Comparison of ENCODE assay signal across 13 mouse cellular contexts in the genomic region with DNA sequence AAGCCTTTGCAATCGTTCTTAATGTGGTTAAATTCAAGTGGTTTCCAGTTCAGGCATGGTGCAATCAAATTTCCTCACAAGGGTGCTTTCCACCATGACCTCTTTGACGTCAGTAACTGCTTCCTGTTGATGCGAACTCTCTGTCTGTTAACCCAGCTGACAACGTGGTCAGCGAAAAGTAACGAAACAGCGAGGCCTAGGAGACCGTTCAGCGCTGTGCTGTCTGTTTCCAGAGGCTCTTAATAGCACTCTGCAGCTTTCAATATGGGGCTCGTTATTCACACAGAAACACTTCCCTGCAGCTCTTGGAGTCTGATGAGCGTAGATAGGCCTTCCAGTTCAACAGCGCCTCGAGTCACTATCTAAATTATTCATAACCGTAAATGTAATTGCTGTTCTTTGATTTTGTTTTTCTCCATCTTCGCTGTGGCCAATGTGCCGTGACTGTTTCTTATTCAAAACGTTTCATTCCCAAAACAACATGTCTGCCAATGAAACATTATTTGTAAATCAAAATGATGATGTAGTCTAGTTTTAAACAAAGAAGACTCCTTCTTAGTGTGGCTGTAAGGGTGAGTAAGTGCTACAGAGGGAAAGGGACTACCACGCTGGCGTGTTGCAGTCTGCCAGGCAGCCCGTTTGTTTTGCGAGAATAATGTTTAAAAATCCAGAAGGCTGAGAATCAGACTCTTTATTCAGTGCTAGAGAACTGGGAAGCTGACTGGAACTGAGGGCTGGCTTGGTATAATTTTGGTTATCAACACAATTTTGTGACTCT.
DNase-seq lines count a peak whose midpoint lies in the region; ATAC-seq and TF ChIP-seq lines count a peak whose summit lies in the region.
"Had no signal": no experiment of that assay in that cellular context is flagged by ENCODE, and none has a peak within 500 bp of the region (broad histone marks: within the 10 kb centered on the region; RNA-seq: fewer than 3 reads in every experiment).

No protein-coding gene starts in this region.

- peaks cover 10% of the 10 kb centered on the region; the same call in 1 of the 2 replicates for H3K36me3 ChIP-seq in macrophage (ENCODE audit: inconsistent target)
- H3K36me3 ChIP-seq in small intestine, adult 2 months (ENCODE audit: control insufficient read depth, insufficient read depth, low read length) = no peaks in the 10 kb centered on the region
- no peaks in the 10 kb centered on the region for H3K36me3 ChIP-seq in kidney, embryonic 14.5 days (ENCODE audit: control insufficient read depth, insufficient read depth, low read length)
- H3K36me3 ChIP-seq: liver, embryonic 13.5 days; neural tube, embryonic 12.5 days had no signal

- no peaks in the 10 kb centered on the region for H3K9me3 ChIP-seq in kidney, embryonic 14.5 days (ENCODE audit: control insufficient read depth, low read length)
- H3K9me3 ChIP-seq: liver, embryonic 13.5 days; neural tube, embryonic 12.5 days had no signal

- no peak for ATAC-seq in kidney, embryonic 14.5 days (ENCODE audit: low FRiP score, low TSS enrichment)

- DNase-seq in spleen, postnatal 36 days (ENCODE audit: low spot score in 2 of 2) = peak; percentile 37 to 48
- no peak for DNase-seq in spleen, adult 18-20 months
- no peak for DNase-seq in retina, embryonic 14.5 days (ENCODE audit: low spot score)
- DNase-seq in gastrocnemius, postnatal 4 days (ENCODE audit: low spot score in 2 of 2) = no peak
- DNase-seq: heart, adult 2 months; kidney, adult 8-10 months; layer of hippocampus, postnatal 36 days; liver, embryonic 13.5 days had no signal

- H3K4me2 ChIP-seq in kidney, embryonic 14.5 days (replicated peaks; ENCODE audit: low read depth, low read length) = no peak overlapping the region
- H3K4me2 ChIP-seq: liver, embryonic 13.5 days; neural tube, embryonic 12.5 days had no signal

- WGBS in macrophage (ENCODE audit: missing documents) = 59% methylated on average over 21 of the region's 21 CpGs
- WGBS in small intestine, adult 2 months = 71% methylated on average over 21 of the region's 21 CpGs
- WGBS in kidney, embryonic 14.5 days = 72% methylated on average over 21 of the region's 21 CpGs

- no peaks in the 10 kb centered on the region; the same call in 1 of the 2 replicates for H3K79me2 ChIP-seq in macrophage (ENCODE audit: inconsistent target)

- no peak overlapping the region for H3K9ac ChIP-seq in kidney, embryonic 14.5 days (ENCODE audit: low read depth, low read length)
- H3K9ac ChIP-seq: liver, embryonic 13.5 days; neural tube, embryonic 12.5 days had no signal

- peaks cover 19% of the 10 kb centered on the region for H3K4me1 ChIP-seq in bone marrow macrophage, adult 2 months (ENCODE audit: control insufficient read depth, insufficient read depth, low read length)
- no peaks in the 10 kb centered on the region for H3K4me1 ChIP-seq in small intestine, adult 2 months (ENCODE audit: control insufficient read depth, insufficient read depth, insufficient read length, low read length)
- H3K4me1 ChIP-seq in kidney, embryonic 14.5 days (ENCODE audit: control insufficient read depth, insufficient read depth, low read length) = peaks cover 4% of the 10 kb centered on the region; the same call in 1 of the 2 replicates
- H3K4me1 ChIP-seq: liver, embryonic 13.5 days; neural tube, embryonic 12.5 days had no signal

- no peak overlapping the region for H3K4me3 ChIP-seq in bone marrow macrophage, adult 2 months (ENCODE audit: insufficient read depth, low read length)
- H3K4me3 ChIP-seq in macrophage (ENCODE audit: inconsistent target) = no peak overlapping the region
- H3K4me3 ChIP-seq in small intestine, adult 2 months (ENCODE audit: low read depth, low read length) = no peak overlapping the region
- no peak overlapping the region for H3K4me3 ChIP-seq in kidney, embryonic 14.5 days (ENCODE audit: low read length)
- H3K4me3 ChIP-seq: heart, adult 2 months; liver, embryonic 13.5 days; neural tube, embryonic 12.5 days had no signal

- TF ChIP-seq CTCF in bone marrow macrophage, adult 2 months (IDR thresholded peaks at IDR 0.05; ENCODE audit: low read depth, low read length) = no peak
- TF ChIP-seq CTCF in small intestine, adult 2 months (IDR thresholded peaks at IDR 0.05; ENCODE audit: extremely low read depth, insufficient read length, insufficient replicate concordance, low read depth, low read length) = no peak

- H3K27me3 ChIP-seq in small intestine, adult 2 months (ENCODE audit: control insufficient read depth, insufficient read depth, low read length) = no peaks in the 10 kb centered on the region
- no peaks in the 10 kb centered on the region for H3K27me3 ChIP-seq in kidney, embryonic 14.5 days (ENCODE audit: control insufficient read depth, insufficient read depth, low read length)
- H3K27me3 ChIP-seq: liver, embryonic 13.5 days had no signal

- peak overlapping the region; percentile 26 for H3K27ac ChIP-seq in bone marrow macrophage, adult 2 months (ENCODE audit: insufficient read depth, low read depth, low read length)
- 0 out of 2 replicates have a peak overlapping the region, but pooled peaks have one; percentile 1 for H3K27ac ChIP-seq in macrophage
- H3K27ac ChIP-seq in small intestine, adult 2 months (ENCODE audit: insufficient read depth, low read depth, low read length) = peak overlapping the region; percentile 44; the same call in 1 of the 2 replicates
- no peak overlapping the region for H3K27ac ChIP-seq in kidney, embryonic 14.5 days (ENCODE audit: low read depth, low read length)
- H3K27ac ChIP-seq: heart, adult 2 months; liver, embryonic 13.5 days; neural tube, embryonic 12.5 days had no signal

- no peak for TF ChIP-seq POLR2A in bone marrow macrophage, adult 2 months (IDR thresholded peaks at IDR 0.05; ENCODE audit: borderline replicate concordance, low read depth, low read length)
- no peak for TF ChIP-seq POLR2A in small intestine, adult 2 months (IDR thresholded peaks at IDR 0.05; ENCODE audit: low read depth, low read length)

Comparison
In these comparisons a context has a peak if more than half of its experiments do, and no peak if none do; other contexts are left out.
1. DNase-seq: peak in spleen, postnatal 36 days (2 of 2); none in spleen, adult 18-20 months (0 of 2), retina, embryonic 14.5 days (single experiment) and gastrocnemius, postnatal 4 days (0 of 2).